Mouse (Mus musculus) limb, embryonic 11.5 days (tissue): Measurements from ENCODE around the gene Spink2. TPM values are rescaled to one million over a fixed set of nuclear protein-coding genes. Genes with fewer than 3 reads are reported as not detected.

ENCODE experiments used
- polyA plus RNA-seq: library from polyadenylated mRNA; unstranded; fragments of >200 nt; fragmentation: Nextera tagmentation; extraction: Ambion mirVana; gene quantifications from 2 replicates; pipeline ENCODE4 v1.2.1, GENCODE M21; 2014

The Spink2 gene
- polyA plus RNA-seq, 1 experiment from 2014 or later, result 1.8 TPM

Other genes with a start within 250 kb of the Spink2 start
- gene Srp72, start 236.8 kb downstream of the Spink2 start, polyA plus RNA-seq, result 88.3 and 88.6 TPM in 2 replicates
- gene Arl9, start 207.4 kb downstream of the Spink2 start, polyA plus RNA-seq, result 0.40 TPM in 1 of 2 replicates, not detected in the other
- gene Thegl, start 195.4 kb downstream of the Spink2 start, polyA plus RNA-seq, result not detected in 2 replicates
- gene Hopx, start 96.3 kb downstream of the Spink2 start, polyA plus RNA-seq, result 0.13 and 0.34 TPM in 2 replicates
- 58.0 and 59.1 TPM in 2 replicates for gene Rest, start 54.0 kb upstream of the Spink2 start, polyA plus RNA-seq
- gene Noa1, start 98.6 kb upstream of the Spink2 start, polyA plus RNA-seq, result 32.1 and 35.2 TPM in 2 replicates
- 95.7 and 102 TPM in 2 replicates for gene Polr2b, start 98.7 kb upstream of the Spink2 start, polyA plus RNA-seq
- 1.9 and 2.6 TPM in 2 replicates for gene Igfbp7, start 196.6 kb upstream of the Spink2 start, polyA plus RNA-seq